Mouse (Mus musculus) layer of hippocampus, adult 8-10 months (tissue): ENCODE data around the gene Polm. TPM values are rescaled to one million over a fixed set of nuclear protein-coding genes. Genes with fewer than 3 reads are reported as not detected.

Experiments
- DNase-seq, 2 experiments: peaks; one replicate each; pipeline ENCODE4 v3.0.0; 2022; ENCODE audit warnings: low spot score in 2 of 2
- total RNA-seq, 4 experiments: library from RNA; stranded (reverse); gene quantifications; 2 replicates each; pipeline ENCODE4 v1.2.4; 2022

The Polm gene
- total RNA-seq, result 10 to 100 TPM in 3 of 4 experiments, 1 to 10 TPM in 1; 9.2 to 17.6 (median 14.7) TPM

- peak; percentile 80 to 84 for DNase-seq
These were observed at the start of gene Polm for GRCm38 (mm10) chr11:5837251-5838246. Polm (minus strand) TSS chr11:5838016.

GRCm38 (mm10) chr11:5887250-5887649 is 49.4 kb upstream of the Polm start:
- DNase-seq, result no peak

- peak in 1 of 2 experiments; percentile 64 for DNase-seq
These were observed 48.4 kb upstream of the Polm start for GRCm38 (mm10) chr11:5886187-5886586.

GRCm38 (mm10) chr11:5882518-5882917 is 44.7 kb upstream of the Polm start:
- DNase-seq, result no peak

GRCm38 (mm10) chr11:5879905-5880304 is 42.1 kb upstream of the Polm start:
- DNase-seq, result peak in 1 of 2 experiments; percentile 71

- DNase-seq, result no peak
These were observed 40.8 kb upstream of the Polm start for GRCm38 (mm10) chr11:5878661-5879060.

- peak; percentile 96 to 97 for DNase-seq
These were observed 40.2 kb upstream of the Polm start, which contains the start of gene Pold2 for GRCm38 (mm10) chr11:5877921-5878526. Pold2 (minus strand) TSS chr11:5878292.

GRCm38 (mm10) chr11:5877421-5877820 is 39.6 kb upstream of the Polm start:
- no peak for DNase-seq

- DNase-seq, result no peak
These were observed 35.4 kb upstream of the Polm start for GRCm38 (mm10) chr11:5873192-5873591.

GRCm38 (mm10) chr11:5872707-5873106 is 34.9 kb upstream of the Polm start:
- DNase-seq, result no peak

- DNase-seq, result no peak
These were observed 32.3 kb upstream of the Polm start for GRCm38 (mm10) chr11:5870069-5870468.

- DNase-seq, result no peak
These were observed 31.5 kb upstream of the Polm start for GRCm38 (mm10) chr11:5869331-5869730.

GRCm38 (mm10) chr11:5868324-5868723 is 30.5 kb upstream of the Polm start:
- DNase-seq, result no peak

GRCm38 (mm10) chr11:5867196-5867595 is 29.4 kb upstream of the Polm start:
- no peak for DNase-seq

GRCm38 (mm10) chr11:5862394-5863105 is 24.7 kb upstream of the Polm start:
- no peak for DNase-seq

- no peak for DNase-seq
These were observed 24.0 kb upstream of the Polm start, which contains the start of gene Aebp1 for GRCm38 (mm10) chr11:5861678-5862393. Aebp1 (plus strand) TSS chr11:5861947.

GRCm38 (mm10) chr11:5860639-5861038 is 22.8 kb upstream of the Polm start:
- DNase-seq, result no peak

GRCm38 (mm10) chr11:5859883-5860550 is 22.2 kb upstream of the Polm start:
- DNase-seq, result no peak

- no peak for DNase-seq
These were observed 20.9 kb upstream of the Polm start for GRCm38 (mm10) chr11:5858723-5859122.

GRCm38 (mm10) chr11:5856479-5857130 is 18.8 kb upstream of the Polm start:
- DNase-seq, result no peak
